Mouse (Mus musculus) cerebral cortex, adult 2 months (tissue): ENCODE data around the gene Ace.

Experiments used
- WGBS: fragments of 180-500 bp; shearing (Covaris S2); methylation state at CpG from one replicate; pipeline ENCODE4 v1.1.7; 2018; 5-methylcytosine and 5-hydroxymethylcytosine counted together

Gene Ace

DNA sequence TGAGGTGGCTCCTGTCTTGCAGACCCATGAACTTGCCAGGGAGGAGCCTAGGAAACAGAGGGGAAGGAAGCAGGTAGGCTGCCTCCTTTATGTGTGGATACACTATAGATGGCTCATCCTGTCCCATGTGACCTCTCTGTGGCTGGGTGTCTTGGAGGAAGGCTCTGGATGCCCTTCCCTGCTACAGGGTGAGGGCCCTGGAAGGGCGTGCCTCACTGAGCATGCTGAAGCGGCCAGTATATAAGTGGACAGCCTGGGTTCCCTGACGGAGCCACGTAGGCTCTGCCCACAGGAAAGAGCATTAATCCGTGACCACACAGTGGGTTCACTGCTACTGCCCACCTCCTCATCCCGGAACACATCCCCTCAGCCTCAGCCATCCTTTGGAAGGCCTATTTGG lies 21.7 kb downstream of the Ace start:
- 81% methylated on average over 6 of the region's 6 CpGs for WGBS

DNA sequence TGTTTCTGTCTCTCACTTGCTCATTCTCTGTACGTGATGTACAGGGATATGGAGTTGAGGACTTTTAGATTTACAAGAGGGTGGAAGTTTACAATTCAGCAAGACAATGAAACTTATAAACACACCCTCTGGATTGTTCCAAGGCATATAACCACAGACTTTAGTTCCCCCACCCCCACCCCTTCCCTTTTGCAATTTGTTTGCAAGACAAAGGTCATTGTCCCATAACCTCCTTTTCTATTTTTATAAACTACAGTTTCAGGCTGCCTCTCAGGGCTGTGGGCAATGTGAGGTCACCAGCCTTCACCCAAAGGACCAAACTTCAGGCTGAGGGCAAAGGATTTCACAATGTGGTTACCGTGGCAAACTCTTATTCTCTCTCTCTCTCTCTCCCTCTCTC lies 22.5 kb downstream of the Ace start:
- WGBS, result 76% methylated on average over 2 of the region's 2 CpGs

DNA sequence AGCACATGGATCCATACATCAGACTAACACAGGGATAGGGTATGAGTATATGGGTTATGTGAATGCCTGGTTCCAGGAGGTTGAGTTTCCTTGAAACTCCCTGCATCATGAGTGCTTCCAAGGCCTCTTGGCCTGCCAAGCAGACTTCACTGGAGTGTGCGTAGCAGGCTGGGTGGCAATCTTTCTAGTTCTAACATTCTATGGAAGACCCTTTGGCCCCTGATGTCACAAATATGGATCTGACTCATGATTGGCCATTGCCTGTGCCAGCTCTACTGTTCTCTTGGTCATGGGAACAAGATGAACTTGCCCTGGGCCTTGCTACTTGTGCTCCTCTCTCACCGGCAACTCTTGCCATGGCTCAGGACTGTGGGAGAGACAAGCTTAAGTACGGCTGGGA lies 26.6 kb downstream of the Ace start, which contains the start of gene Ace3:
Ace3 (plus strand) TSS at position 301 of the 400 bp plus-strand sequence.
- 99% methylated on average over 3 of the region's 3 CpGs for WGBS

DNA sequence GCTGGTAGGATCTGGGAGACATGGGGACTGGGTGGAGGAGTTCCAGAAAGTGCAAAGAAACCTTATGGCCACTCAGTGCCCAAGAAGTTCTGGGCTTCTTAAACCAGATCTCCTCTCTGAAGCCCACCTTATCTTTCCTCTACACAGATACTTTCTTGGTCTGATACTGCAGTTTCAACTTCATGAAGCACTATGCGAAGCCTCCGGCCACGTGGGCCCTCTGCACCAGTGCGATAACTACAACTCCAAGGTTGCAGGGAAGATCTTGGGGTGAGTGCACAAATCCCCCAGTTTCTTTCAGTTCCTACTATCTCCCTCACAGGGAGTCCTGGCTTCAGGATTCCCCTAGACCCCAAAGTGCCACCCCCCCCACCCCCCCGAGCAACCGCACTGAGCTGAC lies 32.3 kb downstream of the Ace start:
- WGBS, result 93% methylated on average over 6 of the region's 6 CpGs

DNA sequence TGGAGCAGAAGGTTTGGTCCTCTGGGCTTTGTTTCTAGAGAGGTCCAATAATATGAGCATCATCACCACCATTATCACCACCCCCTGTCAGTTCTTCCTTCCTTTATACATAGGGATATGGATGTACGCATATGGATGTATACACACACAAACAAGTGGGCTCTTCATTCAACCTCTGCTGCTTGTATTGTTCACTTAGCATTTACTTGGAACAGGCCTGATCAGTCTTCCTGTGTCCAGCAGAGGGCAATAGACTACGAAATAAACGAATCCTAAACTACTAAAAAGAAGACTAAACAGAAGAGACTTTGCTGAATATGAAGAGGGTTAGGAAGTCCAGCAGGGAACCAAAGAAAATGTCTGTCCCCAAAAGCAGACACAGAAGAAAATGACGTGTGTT lies 34.0 kb downstream of the Ace start:
- 34% methylated on average over 4 of the region's 4 CpGs for WGBS

DNA sequence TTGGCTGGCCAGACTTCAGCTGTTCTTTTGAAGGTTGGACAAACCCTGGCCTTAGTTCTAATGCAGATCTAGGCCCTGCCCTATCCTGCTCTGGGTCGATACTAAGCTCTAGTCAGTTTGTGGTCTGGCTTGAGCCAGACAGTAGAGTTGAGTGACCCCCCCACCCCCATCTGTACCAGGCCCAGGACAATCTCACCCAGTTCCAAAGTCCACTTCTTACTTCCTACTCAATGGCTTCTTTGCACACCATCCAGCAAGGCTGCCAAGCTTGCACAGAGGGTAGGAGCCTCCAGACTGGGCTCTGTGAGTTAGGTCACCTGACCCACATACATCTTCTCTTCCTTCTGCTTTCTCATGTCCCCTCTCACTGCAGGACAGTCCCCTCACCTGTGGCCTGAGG lies 36.8 kb downstream of the Ace start:
- WGBS, result 91% methylated on average over 1 of the region's 1 CpGs

DNA sequence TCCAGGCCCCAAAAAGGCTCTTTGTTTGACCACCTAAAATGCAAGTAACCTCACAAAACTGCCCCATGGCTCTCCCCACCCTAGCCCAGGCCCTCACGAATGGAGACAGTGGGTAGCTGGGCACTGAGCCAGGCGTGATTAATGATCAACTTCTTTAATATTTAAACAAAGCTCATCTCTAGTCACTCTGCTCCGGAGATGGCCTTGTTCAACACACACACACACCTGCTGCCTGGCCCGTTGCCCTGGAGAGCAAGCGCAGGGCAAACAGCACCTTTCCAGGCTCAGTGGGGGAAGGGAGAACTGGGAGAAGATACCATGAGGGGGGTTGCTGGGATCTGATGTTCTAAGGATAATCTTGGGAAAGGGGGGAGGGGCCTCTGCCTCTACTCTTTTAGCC lies 38.2 kb downstream of the Ace start:
- 66% methylated on average over 5 of the region's 5 CpGs for WGBS

DNA sequence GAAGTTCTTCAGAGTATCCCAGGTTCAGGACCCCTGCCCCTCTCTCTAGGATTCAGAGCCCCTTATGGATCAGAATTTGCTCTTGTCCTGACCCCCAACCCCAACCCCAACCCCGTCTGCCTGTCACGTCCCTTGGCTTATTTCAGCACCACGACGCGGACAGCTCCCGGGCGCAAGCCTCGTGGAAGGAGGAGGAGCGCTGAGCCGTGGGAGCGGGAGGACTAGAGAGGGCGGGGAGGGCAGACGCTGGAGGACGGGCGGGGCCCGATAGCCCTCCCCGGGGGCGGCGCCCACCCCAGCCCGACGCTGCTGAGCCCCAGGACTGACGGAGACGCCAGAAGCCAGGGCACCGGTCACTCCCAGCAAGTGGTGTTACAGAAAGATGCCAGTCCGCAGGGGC lies 40.1 kb downstream of the Ace start, which contains the start of gene Kcnh6:
Kcnh6 (plus strand) TSS at position 304 of the 400 bp plus-strand sequence.
- WGBS, result 3% methylated on average over 25 of the region's 25 CpGs

DNA sequence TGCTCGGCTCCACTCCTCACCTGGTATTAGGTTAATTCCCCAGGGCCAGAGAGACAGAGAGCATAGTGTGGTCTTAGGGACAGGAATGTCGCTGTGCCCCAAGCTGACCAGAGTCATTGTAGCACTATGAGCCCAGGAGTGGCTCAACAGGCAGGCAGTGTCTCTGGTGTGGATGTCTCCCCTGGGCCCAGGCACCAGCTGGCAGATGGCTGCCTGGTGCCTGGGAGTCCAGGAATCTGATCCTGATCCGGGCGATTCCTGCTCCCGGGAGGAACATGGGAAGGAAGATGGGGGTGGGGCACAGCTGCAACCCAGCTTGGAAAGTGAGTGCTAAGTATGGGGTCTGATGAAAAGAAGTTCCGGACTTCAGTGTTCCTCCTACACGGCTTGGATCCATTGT lies 45.0 kb downstream of the Ace start:
- WGBS, result 53% methylated on average over 7 of the region's 7 CpGs

DNA sequence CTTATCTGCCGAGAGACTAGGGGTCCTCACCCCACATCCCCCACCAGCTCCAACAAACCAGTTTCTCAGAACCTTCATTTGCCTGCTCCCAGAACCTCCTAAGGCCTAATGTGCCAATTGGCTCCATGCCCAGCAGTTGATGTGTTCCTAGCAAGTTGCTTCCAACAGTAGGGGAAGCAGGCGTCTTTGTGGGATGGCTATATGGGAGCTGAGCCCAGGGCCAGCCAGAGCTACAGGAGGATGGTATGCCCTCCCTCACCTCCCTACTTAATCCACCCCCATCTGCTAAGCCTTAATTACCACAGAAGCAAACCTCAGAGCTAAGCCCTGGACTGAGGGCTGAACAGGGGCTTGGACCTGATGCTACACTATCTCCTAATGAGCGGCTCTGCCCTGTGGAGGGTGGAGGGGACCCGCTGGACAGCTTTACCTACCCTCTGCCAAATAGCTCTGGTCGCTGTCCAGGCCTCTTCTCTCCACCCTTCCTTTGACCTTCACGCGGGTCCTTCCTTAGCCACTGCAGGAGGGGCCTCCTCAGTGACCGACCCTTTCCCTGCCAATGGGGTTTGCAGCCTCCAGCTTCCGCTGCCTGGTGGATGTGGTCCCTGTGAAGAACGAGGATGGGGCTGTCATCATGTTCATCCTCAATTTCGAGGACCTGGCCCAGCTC lies 45.9 kb downstream of the Ace start:
- 54% methylated on average over 11 of the region's 11 CpGs for WGBS

DNA sequence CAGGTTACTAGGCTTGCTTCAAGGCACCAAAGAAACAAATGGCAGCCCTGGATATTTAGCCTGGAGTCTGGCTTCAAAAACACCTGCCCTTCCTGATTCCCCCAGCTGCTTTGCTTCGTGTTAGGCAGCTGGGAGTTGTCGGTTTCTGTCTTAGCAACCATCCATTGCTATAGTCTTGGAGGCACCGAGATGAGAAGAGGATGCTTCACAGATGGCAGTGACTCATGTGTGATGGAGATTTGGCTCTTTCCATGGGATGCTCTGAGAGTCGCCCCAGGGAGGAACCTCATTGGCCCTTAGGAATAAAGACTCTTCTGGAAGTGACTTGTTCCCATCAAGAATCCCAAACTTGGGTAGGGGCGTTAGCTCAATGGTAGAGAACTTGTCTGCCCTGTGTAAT lies 48.7 kb downstream of the Ace start:
- 42% methylated on average over 5 of the region's 5 CpGs for whole genome bisulfite sequencing

DNA sequence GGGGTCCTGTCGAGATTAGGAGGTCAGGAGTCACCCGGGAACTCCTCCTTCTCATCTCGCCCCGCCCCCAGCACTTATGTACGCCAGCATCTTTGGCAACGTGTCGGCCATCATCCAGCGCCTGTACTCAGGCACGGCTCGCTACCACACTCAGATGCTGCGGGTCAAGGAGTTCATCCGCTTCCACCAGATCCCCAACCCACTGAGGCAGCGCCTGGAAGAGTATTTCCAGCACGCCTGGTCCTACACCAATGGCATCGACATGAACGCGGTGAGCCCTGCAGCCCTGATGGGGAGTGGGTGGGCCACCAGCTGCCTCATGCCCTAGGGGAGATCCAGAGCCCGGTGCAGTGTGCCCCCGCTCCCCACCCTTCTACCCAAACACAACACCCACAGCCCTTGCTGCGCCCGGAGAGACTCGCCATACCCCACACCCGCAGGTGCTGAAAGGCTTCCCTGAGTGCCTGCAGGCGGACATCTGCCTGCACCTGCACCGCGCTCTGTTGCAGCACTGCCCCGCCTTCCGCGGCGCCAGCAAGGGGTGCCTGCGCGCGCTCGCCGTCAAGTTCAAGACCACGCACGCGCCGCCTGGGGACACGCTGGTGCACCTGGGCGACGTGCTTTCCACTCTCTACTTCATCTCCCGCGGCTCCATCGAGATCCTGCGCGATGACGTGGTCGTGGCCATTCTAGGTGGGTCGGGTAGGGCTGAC lies 52.5 kb downstream of the Ace start:
- WGBS, result 2% methylated on average over 50 of the region's 50 CpGs

DNA sequence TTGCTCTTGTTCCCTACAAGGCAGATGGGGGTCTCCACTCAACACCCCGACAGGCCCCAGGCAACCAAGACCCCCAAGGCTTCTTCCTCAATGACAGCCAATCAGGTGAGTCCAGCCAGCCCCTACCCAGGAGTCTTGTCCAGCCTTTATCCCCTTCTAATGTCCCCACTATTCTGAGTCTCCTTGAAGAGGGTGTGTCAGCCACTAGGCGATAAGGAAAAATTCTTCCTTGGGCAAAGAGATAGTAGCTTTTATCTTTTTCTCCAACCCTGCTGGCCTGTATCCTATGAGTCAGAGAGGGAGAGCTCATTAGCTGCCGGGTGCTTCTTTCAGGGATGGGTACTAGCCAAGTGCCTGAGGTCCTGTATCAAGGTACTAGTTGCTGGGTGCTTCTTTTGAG lies 58.0 kb downstream of the Ace start:
- 73% methylated on average over 3 of the region's 3 CpGs for WGBS

DNA sequence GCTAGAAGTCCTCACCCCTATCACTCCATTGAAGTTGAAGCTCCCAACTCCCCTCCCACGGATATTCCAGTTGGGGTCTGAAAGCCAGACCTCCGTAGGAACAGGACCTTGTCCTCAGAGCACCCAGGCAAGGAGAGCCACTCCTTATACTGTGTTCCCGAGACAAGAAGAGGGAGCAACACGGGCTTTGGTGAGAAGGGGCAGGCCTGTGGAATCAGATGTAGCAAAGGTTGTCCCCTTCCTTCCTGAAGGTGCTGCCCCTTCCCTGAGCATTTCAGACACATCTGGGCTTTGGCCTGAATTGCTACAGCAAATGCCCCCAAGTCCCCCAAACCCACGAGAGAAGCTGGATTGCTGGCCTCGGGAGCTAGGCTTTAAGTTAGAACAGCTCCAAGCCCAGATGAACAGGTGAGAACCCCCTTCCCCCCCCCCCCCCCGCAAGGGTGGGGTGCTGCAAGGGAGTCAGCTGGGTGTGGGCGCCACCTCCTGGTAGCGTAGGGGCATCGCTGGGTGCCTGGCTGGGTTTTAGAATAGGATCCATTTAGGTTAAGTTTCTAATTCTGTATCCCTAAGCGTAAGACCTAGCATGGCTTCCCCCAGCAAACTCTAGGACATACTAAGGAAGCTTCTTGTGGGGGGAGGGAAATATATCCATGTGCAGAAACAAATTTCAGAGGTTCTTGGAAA lies 58.9 kb downstream of the Ace start:
- whole genome bisulfite sequencing, result 28% methylated on average over 11 of the region's 11 CpGs

DNA sequence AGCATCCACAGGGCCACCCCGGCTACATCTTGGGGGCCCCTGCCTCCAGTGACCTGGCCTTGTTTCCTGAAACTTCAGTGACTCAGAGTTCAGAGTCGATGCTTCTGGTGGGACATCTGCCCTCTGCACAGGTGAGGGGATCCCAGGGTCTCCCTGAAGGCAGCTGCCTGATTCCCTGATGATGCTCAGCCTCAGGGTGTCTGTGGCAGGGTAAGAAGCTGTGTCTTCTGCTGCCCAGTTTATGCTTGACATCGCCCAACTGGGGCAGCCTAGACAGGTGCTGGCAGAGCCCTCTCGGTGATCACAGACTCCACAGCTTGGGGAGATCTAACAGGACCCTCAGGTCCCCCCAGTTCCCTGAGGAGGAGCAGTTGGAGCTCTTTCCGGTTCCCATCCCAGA lies 59.9 kb downstream of the Ace start:
- 89% methylated on average over 5 of the region's 5 CpGs for WGBS

DNA sequence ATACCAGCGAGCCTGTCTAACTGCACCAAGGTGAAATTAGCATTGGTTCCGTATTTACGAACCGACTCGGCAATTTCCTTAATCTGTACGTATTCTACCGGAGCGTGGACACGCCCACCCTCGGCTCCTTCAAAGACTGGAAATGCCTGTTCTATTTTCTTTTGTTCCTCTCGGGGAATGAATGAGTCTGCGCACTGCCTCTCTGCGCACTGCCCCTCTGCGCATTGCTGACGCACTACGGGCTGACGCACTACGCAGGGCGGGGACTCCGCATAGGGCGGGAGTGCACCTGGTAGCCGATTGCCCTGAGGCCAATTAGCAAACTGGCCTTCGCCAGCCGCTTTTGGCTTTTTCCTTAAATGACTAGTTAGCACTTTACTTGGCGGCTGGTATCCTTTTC lies 64.3 kb downstream of the Ace start:
- 27% methylated on average over 10 of the region's 25 CpGs for WGBS

DNA sequence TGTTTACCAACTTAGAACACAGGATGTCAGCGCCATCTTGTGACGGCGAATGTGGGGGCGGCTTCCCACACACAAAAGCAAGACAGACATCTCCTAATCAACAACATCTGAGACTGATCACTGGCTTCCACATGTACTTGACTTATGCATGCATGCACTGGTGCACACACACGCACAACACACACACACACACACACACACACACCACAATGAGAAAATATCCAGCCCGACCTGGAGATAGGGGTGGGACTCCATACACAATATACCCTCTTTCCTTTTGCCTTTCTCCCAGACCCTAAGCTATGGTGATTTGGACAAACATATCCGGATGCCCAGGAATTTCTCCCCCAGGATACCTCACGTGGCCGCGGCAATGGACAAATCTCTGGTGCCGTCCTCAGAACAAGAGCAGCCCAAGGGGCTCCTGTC lies 65.8 kb downstream of the Ace start:
- 34% methylated on average over 11 of the region's 11 CpGs for WGBS

DNA sequence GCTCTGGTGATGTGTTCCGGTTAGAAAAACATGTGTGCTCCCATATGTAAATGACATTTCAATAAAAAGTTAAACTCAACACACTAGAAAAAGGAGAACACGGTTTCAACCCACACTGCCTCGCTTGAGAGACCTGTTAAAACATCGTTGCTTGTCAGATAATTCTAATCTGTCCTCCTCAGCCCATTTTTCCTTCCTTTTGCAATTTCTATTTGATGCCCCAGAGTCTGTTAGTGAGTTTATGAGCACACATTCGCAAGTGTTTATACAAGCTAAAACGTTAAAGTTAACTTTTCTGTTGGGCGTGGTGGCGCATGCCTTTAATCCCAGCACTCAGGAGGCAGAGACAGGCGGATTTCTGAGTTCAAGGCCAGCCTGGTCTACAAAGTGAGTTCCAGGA lies 67.2 kb downstream of the Ace start:
- WGBS, result 87% methylated on average over 9 of the region's 9 CpGs

DNA sequence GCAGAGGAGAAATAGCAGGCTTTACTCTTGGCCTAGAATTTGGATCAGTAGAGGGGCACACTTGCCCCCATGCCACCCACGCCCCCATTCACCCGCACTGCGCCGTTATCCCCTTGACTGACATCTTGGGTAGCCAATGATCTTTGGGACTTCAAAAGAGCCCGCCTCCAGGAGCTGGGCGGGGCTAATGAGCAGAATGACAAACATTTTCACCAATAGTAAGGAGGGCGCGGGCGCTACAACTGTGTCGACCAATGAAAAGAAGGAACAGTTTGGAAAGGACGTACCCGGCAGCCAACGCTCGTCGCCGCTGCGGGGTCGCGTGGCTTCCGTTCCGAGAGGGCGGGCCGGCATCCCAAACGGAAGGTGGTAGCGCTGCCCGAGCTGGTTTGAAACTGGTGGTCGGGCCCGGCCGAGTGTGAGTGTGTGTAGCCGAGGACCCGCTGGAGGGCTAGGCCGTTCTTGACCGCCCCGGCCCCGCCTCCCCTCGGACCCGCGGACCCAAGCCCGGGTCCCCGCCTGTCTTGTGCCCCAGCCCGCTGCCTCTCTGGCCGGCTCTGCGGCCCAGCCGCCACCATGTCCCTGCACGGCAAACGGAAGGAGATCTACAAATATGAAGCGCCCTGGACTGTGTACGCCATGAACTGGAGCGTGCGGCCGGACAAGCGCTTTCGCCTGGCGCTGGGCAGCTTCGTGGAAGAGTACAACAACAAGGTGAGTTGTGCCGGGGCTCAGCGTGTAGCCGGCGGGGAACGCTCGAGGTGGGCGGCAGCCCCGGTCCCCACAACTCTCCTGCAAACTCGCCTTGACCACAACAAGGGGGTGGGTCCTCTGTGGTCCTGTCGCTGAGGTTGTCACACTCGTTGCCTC lies 69.0 kb downstream of the Ace start, which contains the start of gene Dcaf7:
Dcaf7 (plus strand) TSS at position 325 of the 870 bp plus-strand sequence.
- under 1% methylated on average over 66 of the region's 66 CpGs for WGBS

DNA sequence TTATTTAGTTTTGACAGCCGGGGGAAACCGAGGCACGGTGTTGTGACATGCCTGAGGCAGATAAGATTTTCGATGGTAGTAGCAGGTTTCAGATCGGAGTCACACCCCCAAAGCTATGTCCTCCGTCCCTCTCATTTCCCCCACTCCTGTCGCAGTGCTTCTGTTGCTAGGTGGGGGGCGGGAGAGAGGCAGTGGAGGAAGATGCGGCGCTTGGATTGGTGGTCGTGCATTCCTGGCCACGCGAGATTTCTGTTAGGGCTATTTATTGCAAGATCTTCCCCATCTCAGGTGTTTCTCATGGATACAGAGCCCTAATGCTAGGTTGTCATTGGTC lies 69.6 kb downstream of the Ace start:
- WGBS, result under 1% methylated on average over 13 of the region's 13 CpGs
